In the genomic region with DNA sequence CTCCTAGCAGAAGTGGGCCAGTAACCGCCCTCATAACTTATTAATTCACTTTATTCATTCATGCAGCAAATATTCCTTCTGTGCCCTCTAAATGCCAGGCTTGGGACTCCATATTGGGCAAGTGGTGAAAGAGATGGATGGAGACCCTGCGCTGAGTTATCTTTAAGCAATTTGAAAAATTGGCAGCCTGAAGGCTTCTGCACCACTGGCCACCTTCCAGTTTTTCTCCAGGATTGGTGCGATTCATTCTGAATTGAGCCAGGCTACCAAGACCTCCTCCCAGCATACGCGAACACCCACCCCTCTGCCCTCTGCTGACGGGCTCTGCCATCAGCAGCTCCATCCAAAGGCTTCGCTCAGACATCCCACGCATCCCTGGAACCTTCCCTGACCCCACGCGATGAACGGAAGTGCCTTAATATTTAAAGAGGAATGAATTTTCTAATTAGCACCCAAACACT, we compare ENCODE assay signal across 11 mouse cellular contexts. TPM values are rescaled to one million over a fixed set of nuclear protein-coding genes. Genes with fewer than 3 reads are reported as not detected.
DNase-seq lines count a peak whose midpoint lies in the region; ATAC-seq and TF ChIP-seq lines count a peak whose summit lies in the region.
"Had no signal": no experiment of that assay in that cellular context is flagged by ENCODE, and none has a peak within 500 bp of the region (broad histone marks: within the 10 kb centered on the region; RNA-seq: fewer than 3 reads in every experiment).

No protein-coding gene starts in this region.

- no peak overlapping the region for H3K4me3 ChIP-seq in left cerebral cortex, adult 2 months
- no peak overlapping the region for H3K4me3 ChIP-seq in embryonic fibroblast, embryonic 13.5 days (ENCODE audit: insufficient read depth, low read length)
- H3K4me3 ChIP-seq in midbrain, embryonic 15.5 days, result no peak overlapping the region
- no peak overlapping the region for H3K4me3 ChIP-seq in liver, embryonic 12.5 days
- H3K4me3 ChIP-seq: limb, embryonic 12.5 days had no signal

- no peak for TF ChIP-seq POLR2A in embryonic fibroblast, embryonic 13.5 days (IDR thresholded peaks at IDR 0.05; ENCODE audit: low read depth, low read length)

- H3K9me3 ChIP-seq in midbrain, embryonic 15.5 days, result no peaks in the 10 kb centered on the region
- H3K9me3 ChIP-seq in liver, embryonic 12.5 days (replicated peaks), result no peaks in the 10 kb centered on the region
- H3K9me3 ChIP-seq: limb, embryonic 12.5 days had no signal

- H3K4me1 ChIP-seq in embryonic fibroblast, embryonic 13.5 days (ENCODE audit: control insufficient read depth, insufficient read depth, low read length), result peaks cover 33% of the 10 kb centered on the region
- H3K4me1 ChIP-seq in midbrain, embryonic 15.5 days, result peaks cover 57% of the 10 kb centered on the region
- peaks cover 3% of the 10 kb centered on the region for H3K4me1 ChIP-seq in liver, embryonic 12.5 days

- TF ChIP-seq CTCF in left cerebral cortex, adult 2 months (IDR thresholded peaks at IDR 0.05), result no peak; the same call in 1 of the 2 replicates
- TF ChIP-seq CTCF in embryonic fibroblast, embryonic 13.5 days (IDR thresholded peaks at IDR 0.05; ENCODE audit: borderline replicate concordance, insufficient read depth, low read length), result peak; percentile 66; the same call in 1 of the 2 replicates

- H3K27me3 ChIP-seq in midbrain, embryonic 15.5 days (replicated peaks), result 0 out of 2 replicates have a peak, but pooled peaks cover 3% of the 10 kb centered on the region
- peaks cover 64% of the 10 kb centered on the region for H3K27me3 ChIP-seq in liver, embryonic 12.5 days (replicated peaks)

- H3K9ac ChIP-seq in midbrain, embryonic 15.5 days, result no peak overlapping the region
- no peak overlapping the region for H3K9ac ChIP-seq in liver, embryonic 12.5 days
- H3K9ac ChIP-seq: limb, embryonic 12.5 days had no signal

- peak; percentile 9 for DNase-seq in cerebellum, adult 9-11 months
- no peak for DNase-seq in cerebellum, postnatal 36 days
- DNase-seq in left cerebral cortex, postnatal 4 days, result peak; percentile 81
- no peak for DNase-seq in left cerebral cortex, adult 2 months (ENCODE audit: extremely low spot score in 1 of 2, low spot score in 2 of 2)
- no peak for DNase-seq in right cerebral cortex, postnatal 36 days (ENCODE audit: low spot score in 2 of 2)

- H3K36me3 ChIP-seq in midbrain, embryonic 15.5 days (replicated peaks), result no peaks in the 10 kb centered on the region
- no peaks in the 10 kb centered on the region for H3K36me3 ChIP-seq in liver, embryonic 12.5 days
- H3K36me3 ChIP-seq: limb, embryonic 12.5 days had no signal

- no peak for ATAC-seq in midbrain, embryonic 15.5 days (replicated peaks)
- no peak for ATAC-seq in liver, embryonic 12.5 days
- ATAC-seq: CD4-positive, CD25-positive, alpha-beta regulatory T cell, adult 4 months had no signal

- WGBS in midbrain, embryonic 15.5 days, result 8% methylated on average over 11 of the region's 11 CpGs
- 33% methylated on average over 11 of the region's 11 CpGs for WGBS in liver, embryonic 12.5 days (ENCODE audit: insufficient replicate concordance)

- H3K27ac ChIP-seq in left cerebral cortex, adult 2 months, result no peak overlapping the region
- peak overlapping the region; percentile 72 for H3K27ac ChIP-seq in embryonic fibroblast, embryonic 13.5 days (ENCODE audit: insufficient read depth, low read length)
- H3K27ac ChIP-seq in midbrain, embryonic 15.5 days, result peak overlapping the region; percentile 13; the same call in 1 of the 2 replicates
- no peak overlapping the region for H3K27ac ChIP-seq in liver, embryonic 12.5 days
- H3K27ac ChIP-seq: limb, embryonic 12.5 days had no signal

- H3K4me2 ChIP-seq in midbrain, embryonic 15.5 days, result no peak overlapping the region
- H3K4me2 ChIP-seq in liver, embryonic 12.5 days, result no peak overlapping the region
- H3K4me2 ChIP-seq: limb, embryonic 12.5 days had no signal

- intact Hi-C loops in left cerebral cortex, postnatal 4 days (cut with DNase I), result no loop called here
- intact Hi-C loops in left cerebral cortex, adult 2 months (cut with DNase I), result no loop called here

RNA-seq across cellular contexts. Expression of a gene that starts 10.4 kb away (rescaled TPM):
- total RNA-seq in left cerebral cortex, postnatal 4 days (2021), result 10 to 100 TPM in 1 of 2 experiments, 1 to 10 TPM in 1; 9.1 to 10.7 TPM
- 10 to 100 TPM; 12.2 to 13.2 TPM for total RNA-seq in left cerebral cortex, adult 2 months (2021)
- 10.5 and 16.1 TPM in 2 replicates for polyA plus RNA-seq in embryonic fibroblast, embryonic 13.5 days (2011; ENCODE audit: insufficient read length, low read depth, missing spikeins)
- 10.7 and 11.5 TPM in 2 replicates for polyA plus RNA-seq in midbrain, embryonic 15.5 days (2015; fragmentation: Nextera tagmentation; extraction: Ambion mirVana)
- 0.06 and 0.07 TPM in 2 replicates for polyA plus RNA-seq in liver, embryonic 12.5 days (2016; fragmentation: Nextera tagmentation; extraction: Ambion mirVana)

RNA-seq across cellular contexts. Expression of a gene that starts 27.9 kb away (rescaled TPM):
- 1 to 10 TPM; 2.6 to 3.2 TPM for total RNA-seq in left cerebral cortex, postnatal 4 days (2021)
- total RNA-seq in left cerebral cortex, adult 2 months (2021), result 1 to 10 TPM; 1.4 TPM
- 9.2 and 14.2 TPM in 2 replicates for polyA plus RNA-seq in embryonic fibroblast, embryonic 13.5 days (2011; ENCODE audit: insufficient read length, low read depth, missing spikeins)
- polyA plus RNA-seq in midbrain, embryonic 15.5 days (2015; fragmentation: Nextera tagmentation; extraction: Ambion mirVana), result 26.1 and 27.9 TPM in 2 replicates
- polyA plus RNA-seq in liver, embryonic 12.5 days (2016; fragmentation: Nextera tagmentation; extraction: Ambion mirVana), result 1.3 and 1.7 TPM in 2 replicates

RNA-seq across cellular contexts. Expression of a gene that starts 58.5 kb away (rescaled TPM):
- not detected for total RNA-seq in left cerebral cortex, postnatal 4 days (2021)
- not detected for total RNA-seq in left cerebral cortex, adult 2 months (2021)
- polyA plus RNA-seq in embryonic fibroblast, embryonic 13.5 days (2011; ENCODE audit: insufficient read length, low read depth, missing spikeins), result not detected in 2 replicates
- 0.58 TPM in 1 of 2 replicates, not detected in the other for polyA plus RNA-seq in midbrain, embryonic 15.5 days (2015; fragmentation: Nextera tagmentation; extraction: Ambion mirVana)
- polyA plus RNA-seq in liver, embryonic 12.5 days (2016; fragmentation: Nextera tagmentation; extraction: Ambion mirVana), result not detected in 2 replicates
- polyA plus RNA-seq: CD4-positive, CD25-positive, alpha-beta regulatory T cell, adult 4 months; intestine, embryonic 14.5 days; limb, embryonic 12.5 days had no signal

Comparison
In these comparisons a context has a peak if more than half of its experiments do, and no peak if none do; other contexts are left out.
1. DNase-seq: peak in cerebellum, adult 9-11 months (single experiment) and left cerebral cortex, postnatal 4 days (single experiment); none in cerebellum, postnatal 36 days (0 of 2), left cerebral cortex, adult 2 months (0 of 2) and right cerebral cortex, postnatal 36 days (0 of 2).
2. H3K27ac ChIP-seq: peak in embryonic fibroblast, embryonic 13.5 days (single experiment) and midbrain, embryonic 15.5 days (single experiment); none in left cerebral cortex, adult 2 months (single experiment) and liver, embryonic 12.5 days (single experiment).
3. RNA of a gene that starts 10.4 kb away (polyA plus RNA-seq): 10.7 to 11.5 TPM in midbrain, embryonic 15.5 days and 10.5 to 16.1 TPM in embryonic fibroblast, embryonic 13.5 days; 0.06 to 0.07 TPM in liver, embryonic 12.5 days; every median in the first group is over 10 times any median in the second.